Mouse (Mus musculus) olfactory bulb, adult 2 months (tissue): ENCODE measurements around the gene Crygn.

Source experiments
- CTCF ChIP-seq: fragments of 200-500 bp; IDR thresholded peaks from 2 replicates; pipeline ENCODE4 v1.5.1; 2012; ENCODE audit warnings: low read depth, mild to moderate bottlenecking, low read length, moderate library complexity; ENCODE audit not compliant: insufficient read depth
- POLR2A ChIP-seq: fragments of 200-500 bp; IDR thresholded peaks from 2 replicates; pipeline ENCODE4 v1.6.1; 2012; ENCODE audit warnings: mild to moderate bottlenecking, low read depth, low read length, moderate library complexity; ENCODE audit not compliant: insufficient read depth

GRCm38 (mm10) chr5:24752175-24752498 is 5.7 kb downstream of the Crygn start:
- TF ChIP-seq CTCF, result no peak
- no peak for TF ChIP-seq POLR2A
